Mouse (Mus musculus): ENCODE results near the gene Atp5l. TPM values are rescaled to one million over a fixed set of nuclear protein-coding genes. Genes with fewer than 3 reads are reported as not detected.
A peak's percentile ranks its signal among the peaks of the same experiment; 100 is the strongest.

The Atp5l gene
- polyA plus RNA-seq, 1 experiment = 773 TPM

DNA sequence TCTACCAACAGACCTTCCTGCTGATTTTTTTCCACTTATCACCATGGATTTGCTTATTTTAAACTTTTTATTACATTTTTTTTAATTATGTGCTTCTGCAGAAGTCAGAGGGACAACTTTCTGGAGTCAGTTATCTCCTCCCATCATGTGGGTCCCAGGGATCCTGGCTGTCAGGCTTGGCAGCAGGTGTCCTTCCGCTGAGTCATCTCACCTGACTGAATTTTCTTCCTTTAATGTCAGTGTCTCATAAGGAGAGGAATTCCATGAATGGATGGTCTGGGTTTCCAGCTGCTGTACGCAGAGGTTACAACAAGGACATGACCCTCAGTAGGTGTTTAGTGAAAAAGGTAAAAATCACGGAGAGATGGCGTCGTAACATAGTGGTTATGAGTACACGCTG, 29.3 kb downstream of the Atp5l start:
- Histone ChIP-seq H3K4me2 (ENCODE audit: low read depth) (no peak overlapping the region), H3ac (ENCODE audit: control insufficient read depth, insufficient read length) (no peak overlapping the region), H3K27me3 (ENCODE audit: control insufficient read depth, insufficient read depth, insufficient read length) (no peaks in the 10 kb centered on the region), H3K4me3 (no peak overlapping the region), H3K79me2 (ENCODE audit: control insufficient read depth, insufficient read depth) (no peaks in the 10 kb centered on the region), H3K36me3 (ENCODE audit: control insufficient read depth, insufficient read depth) (no peaks in the 10 kb centered on the region)
- TF ChIP-seq REST (IDR thresholded peaks at IDR 0.05; ENCODE audit: insufficient read depth, insufficient read length) (no peak), POLR2AphosphoS2 (IDR thresholded peaks at IDR 0.05; ENCODE audit: insufficient read length, low read depth) (no peak), TCF12 (IDR thresholded peaks at IDR 0.05; ENCODE audit: insufficient read depth, poor library complexity, severe bottlenecking) (no peak), USF1 (IDR thresholded peaks at IDR 0.05; ENCODE audit: low read depth) (no peak), E2F4 (IDR thresholded peaks at IDR 0.05; ENCODE audit: insufficient read depth) (no peak), TCF3 (IDR thresholded peaks at IDR 0.05; ENCODE audit: insufficient read length, low read depth) (no peak), MYOD1 (IDR thresholded peaks at IDR 0.05; ENCODE audit: control insufficient read depth in 1 of 3, insufficient read length in 2 of 3, low read depth in 2 of 3) (no peak), POLR2A (IDR thresholded peaks at IDR 0.05; ENCODE audit: insufficient read length, low read depth) (no peak), MAX (IDR thresholded peaks at IDR 0.05; ENCODE audit: low read depth) (no peak), CEBPB (IDR thresholded peaks at IDR 0.05; ENCODE audit: insufficient read depth, poor library complexity, severe bottlenecking) (no peak), SRF (IDR thresholded peaks at IDR 0.05; ENCODE audit: control insufficient read depth, insufficient read length, low read depth) (no peak), MYOG (IDR thresholded peaks at IDR 0.05; ENCODE audit: control insufficient read depth in 1 of 3, insufficient read depth in 1 of 3, insufficient read length in 2 of 3, low read depth in 2 of 3) (no peak)

DNA sequence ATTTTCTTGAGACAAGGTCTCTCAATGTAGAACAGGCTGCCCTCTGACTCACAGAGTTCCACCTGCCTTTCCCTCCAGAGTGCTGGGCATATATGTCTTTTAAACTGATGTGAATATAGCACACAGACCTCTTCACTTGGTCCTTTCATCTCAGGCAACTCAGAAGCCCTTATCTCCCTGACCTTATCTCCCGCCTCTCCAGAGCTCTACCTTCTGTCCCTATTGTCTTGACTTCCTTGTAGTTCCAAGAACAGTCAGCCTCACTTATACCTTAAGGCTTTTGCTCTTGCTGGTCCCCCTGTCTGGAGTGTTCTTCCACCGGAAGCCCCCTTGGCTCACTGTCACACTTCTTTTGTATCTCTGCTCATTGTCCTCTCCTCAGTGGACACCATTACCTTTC, 30.4 kb downstream of the Atp5l start:
- no peak overlapping the region for H3ac ChIP-seq (ENCODE audit: control insufficient read depth, insufficient read length)
- H3K4me2 ChIP-seq (ENCODE audit: low read depth) = no peak overlapping the region
- H3K79me2 ChIP-seq (ENCODE audit: control insufficient read depth, insufficient read depth) = no peaks in the 10 kb centered on the region
- no peak for TF ChIP-seq E2F4 (IDR thresholded peaks at IDR 0.05; ENCODE audit: insufficient read depth)
- no peak for TF ChIP-seq TCF3 (IDR thresholded peaks at IDR 0.05; ENCODE audit: insufficient read length, low read depth)
- no peak for TF ChIP-seq SRF (IDR thresholded peaks at IDR 0.05; ENCODE audit: control insufficient read depth, insufficient read length, low read depth)
- TF ChIP-seq MYOD1 (IDR thresholded peaks at IDR 0.05; ENCODE audit: control insufficient read depth in 1 of 3, insufficient read length in 2 of 3, low read depth in 2 of 3) = no peak
- TF ChIP-seq CEBPB (IDR thresholded peaks at IDR 0.05; ENCODE audit: insufficient read depth, poor library complexity, severe bottlenecking) = no peak
- no peak for TF ChIP-seq POLR2A (IDR thresholded peaks at IDR 0.05; ENCODE audit: insufficient read length, low read depth)
- TF ChIP-seq MYOG (IDR thresholded peaks at IDR 0.05; ENCODE audit: control insufficient read depth in 1 of 3, insufficient read depth in 1 of 3, insufficient read length in 2 of 3, low read depth in 2 of 3) = no peak
- TF ChIP-seq TCF12 (IDR thresholded peaks at IDR 0.05; ENCODE audit: insufficient read depth, poor library complexity, severe bottlenecking) = no peak
- TF ChIP-seq MAX (IDR thresholded peaks at IDR 0.05; ENCODE audit: low read depth) = no peak
- TF ChIP-seq POLR2AphosphoS2 (IDR thresholded peaks at IDR 0.05; ENCODE audit: insufficient read length, low read depth) = no peak
- no peak overlapping the region for H3K4me3 ChIP-seq
- H3K27me3 ChIP-seq (ENCODE audit: control insufficient read depth, insufficient read depth, insufficient read length) = no peaks in the 10 kb centered on the region
- no peaks in the 10 kb centered on the region for H3K36me3 ChIP-seq (ENCODE audit: control insufficient read depth, insufficient read depth)

DNA sequence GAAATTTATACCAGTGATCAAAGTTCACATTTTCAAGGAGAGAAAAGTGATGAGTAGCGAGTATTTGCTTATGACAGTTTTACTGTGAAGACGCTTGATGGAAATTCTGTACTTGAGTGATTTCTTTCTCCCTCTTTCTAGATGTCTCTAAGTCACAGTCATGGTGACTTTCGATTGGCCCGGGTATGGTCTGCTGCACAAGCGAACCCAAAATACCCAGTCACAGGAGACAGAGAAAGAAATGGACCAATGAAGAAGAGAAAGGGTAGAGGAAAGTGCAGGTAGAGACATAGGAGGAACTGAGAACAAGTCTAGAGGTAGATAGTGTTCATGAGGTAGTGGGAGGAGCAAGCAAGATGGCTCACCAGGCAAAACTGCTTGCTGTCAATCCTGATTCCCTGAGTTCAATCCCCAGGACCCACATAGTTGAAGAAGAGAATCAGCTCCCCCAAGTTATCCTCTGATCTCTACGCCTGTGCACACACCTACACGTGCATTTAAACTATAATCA, 32.4 kb downstream of the Atp5l start:
- Histone ChIP-seq H3ac (ENCODE audit: control insufficient read depth, insufficient read length) (no peak overlapping the region), H3K27me3 (ENCODE audit: control insufficient read depth, insufficient read depth, insufficient read length) (no peaks in the 10 kb centered on the region), H3K36me3 (ENCODE audit: control insufficient read depth, insufficient read depth) (no peaks in the 10 kb centered on the region), H3K79me2 (ENCODE audit: control insufficient read depth, insufficient read depth) (no peaks in the 10 kb centered on the region), H3K4me3 (no peak overlapping the region), H3K4me2 (ENCODE audit: low read depth) (no peak overlapping the region)
- TF ChIP-seq E2F4 (IDR thresholded peaks at IDR 0.05; ENCODE audit: insufficient read depth) (no peak), MYOD1 (IDR thresholded peaks at IDR 0.05; ENCODE audit: control insufficient read depth in 1 of 3, insufficient read length in 2 of 3, low read depth in 2 of 3) (no peak), MYOG (IDR thresholded peaks at IDR 0.05; ENCODE audit: control insufficient read depth in 1 of 3, insufficient read depth in 1 of 3, insufficient read length in 2 of 3, low read depth in 2 of 3) (no peak), TCF3 (IDR thresholded peaks at IDR 0.05; ENCODE audit: insufficient read length, low read depth) (no peak)

DNA sequence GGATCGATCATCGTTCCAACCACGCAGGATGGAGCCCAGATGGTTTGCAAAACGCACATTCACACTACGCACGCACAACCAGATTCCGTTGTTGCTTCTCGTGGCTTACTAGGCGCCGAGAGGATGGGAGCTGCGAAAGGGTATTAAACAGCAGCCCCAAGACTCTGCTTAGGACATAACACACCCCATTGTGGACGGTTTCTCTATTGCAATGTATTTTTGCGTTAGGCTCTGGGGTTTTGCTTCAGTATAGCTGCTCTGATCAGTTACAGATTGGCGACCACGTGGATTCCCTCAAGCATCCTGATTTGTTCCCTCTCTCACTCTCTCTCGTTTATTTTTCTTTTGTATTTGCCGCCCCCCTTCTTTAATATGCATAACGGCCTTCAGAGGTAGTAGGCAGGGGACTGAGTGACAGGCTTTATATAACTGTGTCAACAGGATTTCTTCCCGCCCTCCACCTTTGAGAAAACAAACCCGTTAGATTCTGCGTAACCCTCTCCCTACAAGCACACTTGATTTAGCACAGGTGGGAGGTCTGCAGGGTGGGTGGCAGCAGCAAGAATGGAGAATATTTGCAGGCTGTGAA, 37.5 kb downstream of the Atp5l start:
- Histone ChIP-seq H3ac (ENCODE audit: control insufficient read depth, insufficient read length) (no peak overlapping the region), H3K4me2 (ENCODE audit: low read depth) (peak overlapping the region; percentile 93), H3K27me3 (ENCODE audit: control insufficient read depth, insufficient read depth, insufficient read length) (no peaks in the 10 kb centered on the region), H3K36me3 (ENCODE audit: control insufficient read depth, insufficient read depth) (no peaks in the 10 kb centered on the region), H3K79me2 (ENCODE audit: control insufficient read depth, insufficient read depth) (peaks cover 25% of the 10 kb centered on the region), H3K4me3 (peak overlapping the region; percentile 68)
- TF ChIP-seq REST (IDR thresholded peaks at IDR 0.05; ENCODE audit: insufficient read depth, insufficient read length) (no peak), CEBPB (IDR thresholded peaks at IDR 0.05; ENCODE audit: insufficient read depth, poor library complexity, severe bottlenecking) (no peak), MYOD1 (IDR thresholded peaks at IDR 0.05; ENCODE audit: control insufficient read depth in 1 of 3, insufficient read length in 2 of 3, low read depth in 2 of 3) (no peak), TCF3 (IDR thresholded peaks at IDR 0.05; ENCODE audit: insufficient read length, low read depth) (no peak), SRF (IDR thresholded peaks at IDR 0.05; ENCODE audit: control insufficient read depth, insufficient read length, low read depth) (no peak), MAX (IDR thresholded peaks at IDR 0.05; ENCODE audit: low read depth) (no peak), POLR2A (IDR thresholded peaks at IDR 0.05; ENCODE audit: insufficient read length, low read depth) (no peak), MYOG (IDR thresholded peaks at IDR 0.05; ENCODE audit: control insufficient read depth in 1 of 3, insufficient read depth in 1 of 3, insufficient read length in 2 of 3, low read depth in 2 of 3) (no peak), E2F4 (IDR thresholded peaks at IDR 0.05; ENCODE audit: insufficient read depth) (no peak), POLR2AphosphoS2 (IDR thresholded peaks at IDR 0.05; ENCODE audit: insufficient read length, low read depth) (no peak), USF1 (IDR thresholded peaks at IDR 0.05; ENCODE audit: low read depth) (no peak), TCF12 (IDR thresholded peaks at IDR 0.05; ENCODE audit: insufficient read depth, poor library complexity, severe bottlenecking) (no peak)

All from myocyte (in vitro differentiated cells).